Mouse (Mus musculus): Measurements from ENCODE around the gene Syt9.

- no peak for TF ChIP-seq CTCF (IDR thresholded peaks at IDR 0.05; ENCODE audit: insufficient read depth, low read length)
- TF ChIP-seq POLR2A (IDR thresholded peaks at IDR 0.05; ENCODE audit: borderline replicate concordance, extremely low read depth, low read depth, low read length): no peak
These were observed 190.1 kb downstream of the Syt9 start for GRCm38 (mm10) chr7:107560675-107561074.

Data from lung, adult 2 months (tissue).